Mouse (Mus musculus): ENCODE measurements around the gene Anapc16. TPM values are rescaled to one million over a fixed set of nuclear protein-coding genes. Genes with fewer than 3 reads are reported as not detected.
A peak's percentile ranks its signal among the peaks of the same experiment; 100 is the strongest.

Anapc16 gene
- polyA plus RNA-seq, 1 experiment from 2014 or later, result 90.4 TPM

GRCm38 (mm10) chr10:59946362-59946761 is 56.6 kb downstream of the Anapc16 start:
- no peak overlapping the region for H3K27ac ChIP-seq (ENCODE audit: low read depth, low read length)
- H3K4me3 ChIP-seq (ENCODE audit: low read depth, low read length), result no peak overlapping the region
- 81% methylated on average over 5 of the region's 5 CpGs for WGBS
- H3K27me3 ChIP-seq (ENCODE audit: control insufficient read depth, insufficient read depth, low read length), result no peaks in the 10 kb centered on the region
- no peaks in the 10 kb centered on the region for H3K9me3 ChIP-seq (ENCODE audit: control insufficient read depth, low read length)
- no peaks in the 10 kb centered on the region for H3K36me3 ChIP-seq (ENCODE audit: control insufficient read depth, insufficient read depth, low read length)
- peaks cover 27% of the 10 kb centered on the region for H3K4me1 ChIP-seq (ENCODE audit: control insufficient read depth, insufficient read depth, low read length)
- no peak overlapping the region for H3K9ac ChIP-seq (ENCODE audit: low read length)
- ATAC-seq (ENCODE audit: insufficient read depth, low FRiP score, low TSS enrichment) (no peak), DNase-seq (ENCODE audit: low spot score) (no peak)
- no peak overlapping the region for H3K4me2 ChIP-seq (ENCODE audit: low read depth)

GRCm38 (mm10) chr10:59945416-59945815 is 57.5 kb downstream of the Anapc16 start:
- ATAC-seq (ENCODE audit: insufficient read depth, low FRiP score, low TSS enrichment), result no peak

GRCm38 (mm10) chr10:59943421-59943989 is 59.4 kb downstream of the Anapc16 start:
- Histone ChIP-seq H3K27ac (ENCODE audit: low read depth, low read length) (no peak overlapping the region), H3K9me3 (ENCODE audit: control insufficient read depth, low read length) (no peaks in the 10 kb centered on the region), H3K4me3 (ENCODE audit: low read depth, low read length) (no peak overlapping the region), H3K27me3 (ENCODE audit: control insufficient read depth, insufficient read depth, low read length) (no peaks in the 10 kb centered on the region), H3K36me3 (ENCODE audit: control insufficient read depth, insufficient read depth, low read length) (no peaks in the 10 kb centered on the region), H3K4me2 (ENCODE audit: low read depth) (peak overlapping the region; percentile 29), H3K9ac (ENCODE audit: low read length) (peak overlapping the region; percentile 52), H3K4me1 (ENCODE audit: control insufficient read depth, insufficient read depth, low read length) (peaks cover 10% of the 10 kb centered on the region)
- ATAC-seq (ENCODE audit: insufficient read depth, low FRiP score, low TSS enrichment) (peak; percentile 26; the same call in 1 of the 2 replicates), DNase-seq (ENCODE audit: low spot score) (no peak)
- WGBS, result 60% methylated on average over 13 of the region's 13 CpGs

More at GRCm38 (mm10) chr10:59945416-59945815, 57.5 kb downstream of the Anapc16 start:
- WGBS, result 84% methylated on average over 3 of the region's 3 CpGs
- H3K27me3 ChIP-seq (ENCODE audit: control insufficient read depth, insufficient read depth, low read length), result no peaks in the 10 kb centered on the region
- no peaks in the 10 kb centered on the region for H3K36me3 ChIP-seq (ENCODE audit: control insufficient read depth, insufficient read depth, low read length)
- H3K4me3 ChIP-seq (ENCODE audit: low read depth, low read length), result no peak overlapping the region
- DNase-seq (ENCODE audit: low spot score), result no peak
- no peak overlapping the region for H3K4me2 ChIP-seq (ENCODE audit: low read depth)
- H3K9me3 ChIP-seq (ENCODE audit: control insufficient read depth, low read length), result no peaks in the 10 kb centered on the region
- H3K4me1 ChIP-seq (ENCODE audit: control insufficient read depth, insufficient read depth, low read length), result peaks cover 25% of the 10 kb centered on the region
- no peak overlapping the region for H3K9ac ChIP-seq (ENCODE audit: low read length)
- H3K27ac ChIP-seq (ENCODE audit: low read depth, low read length), result no peak overlapping the region

- H3K27ac ChIP-seq (ENCODE audit: low read depth, low read length), result no peak overlapping the region
These were observed 60.0 kb downstream of the Anapc16 start for GRCm38 (mm10) chr10:59942847-59943420.

GRCm38 (mm10) chr10:59942281-59942846 is 60.6 kb downstream of the Anapc16 start:
- H3K4me2 ChIP-seq (ENCODE audit: low read depth), result peak overlapping the region; percentile 29
- no peaks in the 10 kb centered on the region for H3K27me3 ChIP-seq (ENCODE audit: control insufficient read depth, insufficient read depth, low read length)
- H3K9me3 ChIP-seq (ENCODE audit: control insufficient read depth, low read length), result no peaks in the 10 kb centered on the region
- peaks cover 10% of the 10 kb centered on the region for H3K4me1 ChIP-seq (ENCODE audit: control insufficient read depth, insufficient read depth, low read length)
- DNase-seq (ENCODE audit: low spot score), result no peak
- ATAC-seq (ENCODE audit: insufficient read depth, low FRiP score, low TSS enrichment), result no peak
- no peak overlapping the region for H3K4me3 ChIP-seq (ENCODE audit: low read depth, low read length)
- 51% methylated on average over 21 of the region's 21 CpGs for whole genome bisulfite sequencing
- H3K36me3 ChIP-seq (ENCODE audit: control insufficient read depth, insufficient read depth, low read length), result no peaks in the 10 kb centered on the region
- H3K27ac ChIP-seq (ENCODE audit: low read depth, low read length), result no peak overlapping the region
- peak overlapping the region; percentile 52 for H3K9ac ChIP-seq (ENCODE audit: low read length)

More at GRCm38 (mm10) chr10:59942847-59943420, 60.0 kb downstream of the Anapc16 start:
- 3% methylated on average over 16 of the region's 16 CpGs for WGBS
- Histone ChIP-seq H3K4me1 (ENCODE audit: control insufficient read depth, insufficient read depth, low read length) (peaks cover 10% of the 10 kb centered on the region), H3K4me2 (ENCODE audit: low read depth) (peak overlapping the region; percentile 29), H3K9me3 (ENCODE audit: control insufficient read depth, low read length) (no peaks in the 10 kb centered on the region), H3K4me3 (ENCODE audit: low read depth, low read length) (peak overlapping the region; percentile 2; the same call in 1 of the 2 replicates), H3K27me3 (ENCODE audit: control insufficient read depth, insufficient read depth, low read length) (no peaks in the 10 kb centered on the region), H3K9ac (ENCODE audit: low read length) (peak overlapping the region; percentile 52), H3K36me3 (ENCODE audit: control insufficient read depth, insufficient read depth, low read length) (no peaks in the 10 kb centered on the region)
- ATAC-seq (ENCODE audit: insufficient read depth, low FRiP score, low TSS enrichment) (0 out of 2 replicates have a peak, but pooled peaks have one; percentile 27), DNase-seq (ENCODE audit: low spot score) (peak; percentile 59)

- Histone ChIP-seq H3K36me3 (ENCODE audit: control insufficient read depth, insufficient read depth, low read length) (no peaks in the 10 kb centered on the region), H3K27ac (ENCODE audit: low read depth, low read length) (no peak overlapping the region), H3K9me3 (ENCODE audit: control insufficient read depth, low read length) (no peaks in the 10 kb centered on the region), H3K27me3 (ENCODE audit: control insufficient read depth, insufficient read depth, low read length) (no peaks in the 10 kb centered on the region), H3K9ac (ENCODE audit: low read length) (no peak overlapping the region), H3K4me2 (ENCODE audit: low read depth) (no peak overlapping the region), H3K4me1 (ENCODE audit: control insufficient read depth, insufficient read depth, low read length) (peaks cover 13% of the 10 kb centered on the region), H3K4me3 (ENCODE audit: low read depth, low read length) (no peak overlapping the region)
- DNase-seq (ENCODE audit: low spot score) (no peak), ATAC-seq (ENCODE audit: insufficient read depth, low FRiP score, low TSS enrichment) (no peak)
- WGBS, result 71% methylated on average over 1 of the region's 1 CpGs
These were observed 63.9 kb downstream of the Anapc16 start for GRCm38 (mm10) chr10:59939081-59939480.

- Histone ChIP-seq H3K36me3 (ENCODE audit: control insufficient read depth, insufficient read depth, low read length) (no peaks in the 10 kb centered on the region), H3K9ac (ENCODE audit: low read length) (no peak overlapping the region), H3K4me1 (ENCODE audit: control insufficient read depth, insufficient read depth, low read length) (peaks cover 13% of the 10 kb centered on the region), H3K4me2 (ENCODE audit: low read depth) (no peak overlapping the region), H3K27me3 (ENCODE audit: control insufficient read depth, insufficient read depth, low read length) (no peaks in the 10 kb centered on the region), H3K9me3 (ENCODE audit: control insufficient read depth, low read length) (no peaks in the 10 kb centered on the region), H3K4me3 (ENCODE audit: low read depth, low read length) (no peak overlapping the region), H3K27ac (ENCODE audit: low read depth, low read length) (no peak overlapping the region)
- DNase-seq (ENCODE audit: low spot score) (no peak), ATAC-seq (ENCODE audit: insufficient read depth, low FRiP score, low TSS enrichment) (no peak)
- WGBS, result 83% methylated on average over 5 of the region's 5 CpGs
These were observed 64.3 kb downstream of the Anapc16 start for GRCm38 (mm10) chr10:59938662-59939061.
